Mouse (Mus musculus) liver, postnatal 0 days (tissue): ENCODE results near the gene Zpbp2.

ENCODE experiments used
- CTCF ChIP-seq: sonication (generic); IDR thresholded peaks from 2 replicates; pipeline ENCODE4 v1.5.1; 2016; ENCODE audit warnings: antibody characterized with exemption, low read depth
- EP300 ChIP-seq: IDR thresholded peaks from 2 replicates; pipeline ENCODE4 v1.6.1; 2016; ENCODE audit warnings: antibody characterized with exemption, low read depth, mild to moderate bottlenecking

DNA sequence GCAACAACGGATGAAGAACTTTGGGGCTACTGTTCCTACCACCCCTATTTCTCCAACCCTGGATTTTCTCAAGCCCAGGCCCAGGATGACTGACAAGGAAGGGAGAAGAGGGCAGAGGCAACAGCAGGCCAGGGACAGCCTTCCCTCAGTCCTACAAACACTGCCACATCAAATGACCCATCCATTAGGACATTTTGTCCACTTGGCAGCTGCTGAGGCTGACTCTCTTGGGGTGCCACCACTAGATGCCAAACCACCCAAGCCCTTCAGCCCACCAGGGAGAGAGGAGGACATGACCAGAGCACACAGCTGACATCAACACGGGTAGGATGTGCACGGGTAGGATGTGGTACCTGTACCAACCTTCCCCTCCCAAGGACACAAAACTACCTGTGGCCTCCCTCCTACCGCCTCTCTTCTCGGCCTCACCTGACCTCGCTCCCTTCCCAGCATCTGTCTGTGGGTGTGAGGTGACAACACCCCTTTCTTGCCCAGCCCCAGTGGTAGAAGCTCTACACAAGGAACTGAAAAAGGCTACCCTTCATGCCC, 33.8 kb downstream of the Zpbp2 start:
- no peak for TF ChIP-seq CTCF
- no peak for TF ChIP-seq EP300
